Mouse (Mus musculus): Measurements from ENCODE around the gene Fam198b.

GRCm38 (mm10) chr3:79966709-79967108 lies 82.4 kb downstream of the Fam198b start:
- TF ChIP-seq CEBPB (IDR thresholded peaks at IDR 0.05; ENCODE audit: low read depth), result no peak
- TF ChIP-seq CTCF (IDR thresholded peaks at IDR 0.05; ENCODE audit: control insufficient read depth, insufficient read depth, insufficient read length), result no peak
- TF ChIP-seq MYOG (IDR thresholded peaks at IDR 0.05; ENCODE audit: control insufficient read depth, extremely low read depth, insufficient read length), result no peak
- TF ChIP-seq MAX (IDR thresholded peaks at IDR 0.05), result no peak
- TF ChIP-seq USF1 (IDR thresholded peaks at IDR 0.05; ENCODE audit: low read depth), result no peak
